ENCODE assay signal across 12 mouse cellular contexts in genomic region chr2:73453717-73454116, GRCm38 (mm10).
A peak's percentile ranks its signal among the peaks of the same experiment; 100 is the strongest.
DNase-seq lines count a peak whose midpoint lies in the region; ATAC-seq and TF ChIP-seq lines count a peak whose summit lies in the region.
"Had no signal": no experiment of that assay in that cellular context is flagged by ENCODE, and none has a peak within 500 bp of the region (broad histone marks: within the 10 kb centered on the region; RNA-seq: fewer than 3 reads in every experiment).

No protein-coding gene starts in this region.

- peak overlapping the region; percentile 39 for H3K4me2 ChIP-seq in liver, postnatal 0 days (ENCODE audit: low read depth, low read length)

- peak overlapping the region; percentile 71 for H3K27ac ChIP-seq in liver, postnatal 0 days (ENCODE audit: low read depth)
- H3K27ac ChIP-seq: forebrain, embryonic 10.5 days; midbrain, embryonic 10.5 days had no signal

- DNase-seq in 416B (ENCODE audit: low read depth) (peak; percentile 88), A20 (ENCODE audit: low read depth, low spot score) (peak; percentile 80)
- peak; percentile 42 for DNase-seq in c-Kit-positive CD71-positive TER-119-positive erythroid progenitor cells, embryonic 14.5 days (ENCODE audit: low spot score)
- no peak for DNase-seq in liver, postnatal 0 days
- DNase-seq in left cerebral cortex, adult 8-10 months (ENCODE audit: low spot score in 2 of 2) = no peak
- no peak for DNase-seq in ovary, postnatal 14 days (ENCODE audit: low spot score)
- DNase-seq in layer of hippocampus, adult 18-20 months (ENCODE audit: low spot score in 2 of 2) = no peak
- DNase-seq: kidney, postnatal 10 days; right cerebral cortex, postnatal 25 days had no signal

- H3K4me3 ChIP-seq in liver, postnatal 0 days (ENCODE audit: low read depth, low read length) = no peak overlapping the region; the same call in 1 of the 2 replicates
- H3K4me3 ChIP-seq: forebrain, embryonic 10.5 days; midbrain, embryonic 10.5 days had no signal

- H3K27me3 ChIP-seq in liver, postnatal 0 days (ENCODE audit: insufficient read depth, low read length) = no peaks in the 10 kb centered on the region
- H3K27me3 ChIP-seq: Patski had no signal

- H3K4me1 ChIP-seq in liver, postnatal 0 days (ENCODE audit: insufficient read depth) = peaks cover 30% of the 10 kb centered on the region

- TF ChIP-seq EP300 in liver, postnatal 0 days (IDR thresholded peaks at IDR 0.05; ENCODE audit: low read depth) = 0 out of 2 replicates have a peak, but pooled peaks have one; percentile 11

- peak; percentile 47; the same call in 1 of the 2 replicates for ATAC-seq in liver, postnatal 0 days
- ATAC-seq: Patski had no signal

- TF ChIP-seq CTCF in liver, postnatal 0 days (IDR thresholded peaks at IDR 0.05; ENCODE audit: low read depth) = no peak

- H3K36me3 ChIP-seq in liver, postnatal 0 days (replicated peaks; ENCODE audit: insufficient read depth, low read length) = no peaks in the 10 kb centered on the region; the same call in 1 of the 2 replicates
- H3K36me3 ChIP-seq: forebrain, embryonic 10.5 days; midbrain, embryonic 10.5 days had no signal

- H3K9ac ChIP-seq in liver, postnatal 0 days (replicated peaks) = no peak overlapping the region

- WGBS in liver, postnatal 0 days (ENCODE audit: insufficient replicate concordance) = 22% methylated on average over 4 of the region's 4 CpGs

- H3K9me3 ChIP-seq in liver, postnatal 0 days (ENCODE audit: low read length) = no peaks in the 10 kb centered on the region
- H3K9me3 ChIP-seq: forebrain, embryonic 10.5 days; midbrain, embryonic 10.5 days had no signal

Comparison
In these comparisons a context has a peak if more than half of its experiments do, and no peak if none do; other contexts are left out.
1. DNase-seq: peak in 416B (single experiment), A20 (single experiment) and c-Kit-positive CD71-positive TER-119-positive erythroid progenitor cells, embryonic 14.5 days (single experiment); none in liver, postnatal 0 days (single experiment), left cerebral cortex, adult 8-10 months (0 of 2), ovary, postnatal 14 days (single experiment) and layer of hippocampus, adult 18-20 months (0 of 2).